Mouse (Mus musculus) kidney, adult 18-20 months (tissue): Measurements from ENCODE around the gene Scfd1.

ENCODE experiments used
- DNase-seq: peaks from one replicate; pipeline ENCODE4 v3.0.0; 2021

The Scfd1 gene

DNA sequence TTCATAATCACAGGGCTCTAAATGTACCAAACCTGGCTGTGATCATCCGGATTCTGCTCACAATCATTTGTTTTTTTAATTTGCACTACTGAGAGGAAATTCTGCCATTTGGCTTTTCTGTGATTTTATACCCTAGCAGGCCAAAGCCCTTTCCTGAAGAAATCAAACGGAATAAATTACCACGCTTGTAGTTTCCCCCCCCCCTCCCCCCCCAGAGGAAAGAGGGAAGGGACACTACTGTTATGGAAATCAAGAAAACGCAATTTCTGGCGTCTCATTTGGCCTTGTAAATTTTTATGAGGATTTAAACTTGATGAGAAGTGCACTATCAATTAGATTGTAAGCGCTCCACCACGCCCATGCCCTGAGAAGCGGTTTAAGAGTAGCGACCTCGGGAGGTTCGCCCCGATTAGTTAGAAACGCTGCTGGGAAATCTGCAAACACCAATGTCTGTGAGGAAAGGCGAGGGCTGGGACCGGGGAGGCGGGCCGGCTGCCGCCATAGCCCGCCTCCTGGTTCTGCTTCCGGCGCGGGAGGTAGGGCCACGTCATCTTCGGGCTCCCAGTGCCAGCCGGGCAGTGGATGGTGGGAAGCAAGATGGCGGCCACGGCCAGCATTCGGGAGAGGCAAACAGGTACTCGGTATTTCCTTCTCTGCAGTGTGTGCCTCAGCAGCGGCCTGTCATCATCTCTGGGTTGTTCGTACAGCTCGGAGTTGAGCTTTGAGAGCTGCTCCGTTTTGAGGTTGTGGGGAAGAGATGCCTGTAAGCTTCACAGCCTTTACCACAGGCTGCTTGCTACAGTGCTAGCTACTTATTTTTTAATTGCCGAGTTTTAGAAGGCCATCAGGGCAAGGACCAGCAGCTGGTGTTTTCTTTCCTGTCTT lies at the start of gene Scfd1:
Gene Scfd1, plus strand, starts transcription at position 508 of the 885 bp plus-strand sequence.
- DNase-seq: peak; percentile 92

DNA sequence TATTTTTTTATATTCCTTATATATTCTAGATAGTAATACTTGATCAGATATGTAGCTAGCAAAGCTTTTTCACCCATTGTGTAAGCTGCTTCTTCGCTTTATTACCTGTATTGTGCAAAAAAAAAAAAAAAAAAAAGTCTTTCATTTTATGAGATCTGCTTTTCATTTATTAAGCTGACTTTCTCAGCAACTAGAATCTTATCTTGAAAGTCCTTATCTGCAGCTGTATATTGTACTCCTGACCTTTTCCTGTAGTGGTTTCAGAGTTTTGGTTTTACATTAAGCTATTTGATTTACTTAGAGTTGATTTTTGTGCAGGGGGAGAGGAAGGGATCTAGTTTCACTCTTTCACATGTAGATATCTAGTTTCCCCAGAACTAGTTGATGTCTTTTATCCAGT lies 40.3 kb upstream of the Scfd1 start:
- DNase-seq: no peak

DNA sequence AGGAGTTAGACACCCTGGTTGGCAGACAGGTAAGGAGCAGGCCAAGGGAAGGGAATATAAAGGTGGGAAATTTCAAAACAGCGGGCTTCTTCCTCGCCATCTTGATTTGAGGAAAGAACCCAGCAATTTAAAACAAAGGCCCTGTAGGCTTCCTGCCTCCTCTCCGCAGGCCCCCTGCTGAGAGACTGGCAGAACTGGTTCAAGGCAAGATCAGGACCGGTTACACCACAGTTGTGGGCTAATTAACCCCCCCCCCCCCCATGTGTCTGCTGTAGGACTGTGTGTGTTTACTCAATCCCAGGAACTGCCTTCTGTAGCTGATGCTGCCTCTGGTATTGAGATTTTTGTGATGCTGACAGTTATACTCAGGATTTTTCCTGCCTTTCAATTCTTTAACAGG lies 31.2 kb upstream of the Scfd1 start:
- peak; percentile 38 for DNase-seq

DNA sequence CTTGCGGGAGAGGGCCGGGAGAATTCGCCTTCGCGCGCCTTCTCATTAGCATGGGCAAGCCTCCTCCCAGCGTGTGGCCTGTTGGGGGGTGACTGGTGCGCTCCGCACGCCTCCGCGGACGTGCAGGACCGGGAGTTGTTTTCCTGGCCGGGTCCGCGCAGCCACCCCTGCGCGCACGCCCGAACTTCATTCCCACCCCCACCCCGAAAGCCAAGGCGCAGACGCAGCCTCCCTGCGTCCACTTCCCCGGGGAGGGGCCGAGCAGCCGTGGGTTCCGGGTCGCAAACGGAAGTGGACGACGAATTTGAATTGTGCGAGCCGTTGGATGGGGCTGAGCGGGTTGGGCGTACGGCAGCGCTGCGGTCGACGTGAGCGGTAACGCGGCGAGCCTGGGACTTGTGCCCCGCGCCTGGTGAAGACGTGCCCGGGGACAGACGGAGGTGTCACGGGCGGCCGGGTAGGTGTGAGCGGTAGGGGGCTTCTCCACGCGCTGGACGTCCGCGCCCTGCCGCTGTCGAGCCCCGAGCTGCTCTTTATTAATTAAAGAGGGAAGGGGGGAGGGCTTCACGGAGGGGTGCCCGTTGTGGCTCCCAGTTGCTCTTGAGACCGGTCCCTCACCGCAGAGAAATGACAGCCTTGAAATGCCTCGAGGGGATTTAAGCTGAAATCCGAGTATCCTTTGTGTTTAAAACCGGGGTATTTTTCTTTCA lies 29.2 kb upstream of the Scfd1 start, which contains the start of gene G2e3:
Gene G2e3, plus strand, starts transcription at position 74 of the 710 bp plus-strand sequence.
- DNase-seq: peak; percentile 86

DNA sequence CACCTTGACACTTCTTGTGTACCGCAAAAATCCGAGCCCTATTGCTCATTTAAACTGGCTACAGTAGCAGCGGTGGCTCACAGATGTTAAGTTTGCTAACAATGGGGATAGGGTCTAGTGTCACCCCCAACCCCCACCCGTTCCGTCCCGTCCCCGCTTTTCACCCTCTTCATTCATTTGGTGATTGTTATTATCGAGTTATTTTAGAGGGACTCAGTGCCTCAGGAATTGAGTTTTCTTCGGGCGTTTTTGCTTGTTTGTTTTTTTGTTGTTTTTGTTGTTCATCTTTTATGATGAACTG lies 28.7 kb upstream of the Scfd1 start:
- DNase-seq: no peak

DNA sequence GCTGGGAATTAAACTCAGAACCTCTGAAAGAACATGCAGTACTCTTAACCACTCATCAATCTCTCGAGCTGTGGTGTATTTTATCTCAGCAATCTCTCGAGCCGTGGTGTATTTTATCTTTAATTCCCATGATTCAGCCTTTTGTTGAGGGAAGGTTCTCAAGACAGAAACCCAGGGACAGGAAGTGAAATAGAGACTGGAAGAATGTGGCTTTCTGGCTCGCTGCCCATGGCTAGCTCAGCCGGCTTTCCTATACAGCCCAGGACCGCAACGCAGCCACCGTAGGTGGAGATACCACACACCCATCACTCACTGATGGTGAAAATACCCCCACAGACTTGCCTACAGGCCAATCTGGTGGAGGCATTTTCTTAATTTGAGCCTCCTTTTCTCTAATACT lies 22.0 kb upstream of the Scfd1 start:
- no peak for DNase-seq

DNA sequence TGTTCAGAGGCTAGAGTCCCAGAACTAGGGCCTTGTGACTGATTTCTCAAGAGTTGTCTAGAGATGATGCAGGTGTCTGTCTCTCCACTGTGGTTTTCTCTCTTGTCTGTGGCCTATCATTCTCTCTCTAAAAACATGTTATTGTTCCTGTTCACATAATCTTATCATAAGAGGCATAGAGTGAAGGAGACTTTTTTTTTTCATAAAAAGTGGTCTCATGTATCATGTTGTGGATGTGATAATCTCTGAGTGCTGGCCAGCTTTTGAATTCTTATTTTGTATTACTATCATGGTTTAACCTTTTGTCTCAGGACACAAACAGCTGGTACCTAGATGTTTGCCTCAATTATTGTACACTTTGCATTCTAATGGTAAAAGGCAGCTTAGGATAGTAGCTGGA lies 16.0 kb upstream of the Scfd1 start:
- DNase-seq: no peak

DNA sequence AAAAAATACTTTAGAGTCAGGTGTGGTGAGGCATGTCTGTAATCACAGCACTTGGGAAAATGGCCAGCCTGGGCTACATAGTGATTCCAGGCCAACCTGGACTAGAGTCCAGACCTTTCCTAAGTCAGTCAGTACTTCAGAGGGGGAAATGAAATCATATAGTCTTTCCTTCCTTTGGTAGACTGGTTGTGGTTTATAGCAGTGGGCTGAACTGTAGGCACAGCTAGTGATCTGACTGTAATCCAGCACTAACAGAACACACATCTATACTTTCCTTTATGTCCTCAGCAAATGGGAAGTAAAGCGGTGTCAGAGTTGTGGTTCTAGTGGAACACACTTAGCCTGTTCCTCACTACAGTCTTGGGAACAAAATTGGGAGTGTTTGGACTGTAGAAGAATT lies 14.4 kb upstream of the Scfd1 start:
- no peak for DNase-seq

DNA sequence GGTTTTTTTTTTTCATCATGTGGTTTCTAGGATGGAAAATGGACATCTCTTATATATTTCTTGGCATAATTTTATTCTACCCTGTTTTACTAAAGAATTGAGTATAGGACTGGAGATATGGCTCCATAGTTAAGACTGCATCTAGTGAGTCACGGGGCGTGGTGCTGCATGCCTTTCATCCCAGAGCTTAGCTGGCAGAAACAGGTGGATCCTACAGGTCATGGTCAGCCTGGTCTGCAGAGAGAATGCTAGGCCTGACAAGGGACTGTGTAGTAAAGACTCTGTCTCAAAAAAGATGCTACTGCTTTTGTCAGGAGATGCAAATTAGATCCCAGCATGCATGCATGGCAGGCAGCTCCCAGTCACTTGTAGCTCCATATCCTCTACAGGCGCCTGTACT lies 8.8 kb upstream of the Scfd1 start:
- DNase-seq: no peak

DNA sequence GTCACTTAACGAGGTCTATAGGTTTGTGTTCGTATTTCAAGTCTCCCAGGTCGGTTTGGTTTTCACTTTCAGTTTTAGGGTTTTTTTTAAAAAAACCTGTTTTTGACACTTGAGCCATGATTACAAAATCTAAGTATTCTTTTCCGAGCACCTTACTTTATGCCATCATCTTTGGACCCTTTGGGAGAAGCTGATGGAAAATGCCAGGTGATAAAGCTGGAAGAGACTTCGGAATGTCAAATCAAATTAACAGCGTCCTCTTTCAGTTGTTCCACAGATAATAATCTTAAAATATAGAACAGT lies 529 bp downstream of the Scfd1 start:
- DNase-seq: no peak

DNA sequence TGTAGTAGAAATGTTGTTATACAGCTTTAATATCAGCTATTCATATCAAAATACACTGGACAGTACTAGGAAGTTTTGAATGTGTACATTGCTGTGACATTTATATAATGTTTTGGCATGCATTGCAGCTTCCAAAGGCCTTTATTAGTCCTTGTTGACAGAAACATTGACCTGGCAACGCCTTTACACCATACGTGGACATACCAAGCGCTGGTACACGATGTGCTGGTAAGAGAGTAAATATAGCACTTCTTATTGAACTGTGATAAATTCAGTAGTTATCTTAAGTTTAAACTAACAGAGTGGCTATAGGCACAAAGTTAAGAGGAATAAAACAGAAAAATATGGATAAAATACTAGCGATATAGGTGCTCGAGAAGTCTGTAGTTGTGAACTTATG lies 22.6 kb downstream of the Scfd1 start:
- DNase-seq: no peak

DNA sequence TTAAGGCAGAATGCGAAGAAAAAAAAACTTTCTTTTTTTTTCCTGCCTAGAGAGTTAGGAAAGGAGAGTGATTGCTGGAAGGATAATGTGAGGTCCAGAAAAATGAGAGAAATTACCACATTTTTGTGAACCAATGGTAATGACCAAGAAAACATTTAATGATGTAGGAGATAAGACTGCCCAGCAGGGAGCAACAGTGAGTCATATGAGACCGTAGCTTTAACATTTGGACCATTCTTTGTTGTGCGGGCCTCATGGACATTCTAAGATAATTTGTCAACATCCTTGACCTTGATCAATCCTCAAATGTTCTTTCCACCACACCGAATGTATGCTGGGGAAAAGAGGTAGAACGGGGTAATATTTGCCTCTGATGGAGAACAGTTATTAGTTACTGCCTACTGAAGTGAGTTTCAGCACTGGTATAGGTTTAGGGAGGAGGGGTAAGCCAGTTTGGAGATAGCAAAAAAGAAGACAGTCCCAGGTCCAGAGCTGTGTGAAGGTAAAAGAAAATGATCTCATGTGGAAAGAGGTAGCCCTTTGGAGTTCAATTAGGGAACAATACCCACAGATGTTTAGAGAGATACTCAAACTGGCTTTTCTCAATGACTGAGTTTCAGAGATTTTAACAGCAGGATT lies 24.9 kb downstream of the Scfd1 start:
- no peak for DNase-seq

DNA sequence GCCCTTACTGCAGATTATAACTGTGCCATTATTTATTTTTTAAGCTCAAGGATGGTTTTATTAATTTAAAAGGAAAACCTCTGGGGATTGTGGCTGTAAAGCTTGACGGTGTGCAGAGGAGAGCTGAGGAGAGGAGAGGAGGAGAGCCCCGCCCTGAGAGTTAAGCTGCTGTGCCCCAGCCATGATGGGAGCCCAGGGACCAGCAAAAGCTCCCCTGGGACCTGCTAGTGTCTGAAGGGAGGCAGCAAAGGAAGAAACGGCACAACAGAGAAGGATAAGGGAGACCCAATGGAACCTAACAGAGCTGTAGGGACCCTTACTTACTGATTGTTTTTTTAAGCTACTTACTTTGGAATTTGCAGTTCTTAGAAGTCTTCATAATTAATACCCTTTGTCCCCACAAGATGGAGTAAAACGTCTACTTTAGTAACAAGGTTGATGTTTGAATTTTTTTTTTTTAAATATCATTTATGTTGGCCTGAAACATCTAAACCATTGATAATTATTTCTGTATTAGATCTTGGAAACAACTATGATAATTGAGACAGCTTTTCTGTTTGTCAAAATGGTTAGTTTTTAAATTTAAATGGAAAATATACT lies 26.8 kb downstream of the Scfd1 start:
- DNase-seq: no peak

DNA sequence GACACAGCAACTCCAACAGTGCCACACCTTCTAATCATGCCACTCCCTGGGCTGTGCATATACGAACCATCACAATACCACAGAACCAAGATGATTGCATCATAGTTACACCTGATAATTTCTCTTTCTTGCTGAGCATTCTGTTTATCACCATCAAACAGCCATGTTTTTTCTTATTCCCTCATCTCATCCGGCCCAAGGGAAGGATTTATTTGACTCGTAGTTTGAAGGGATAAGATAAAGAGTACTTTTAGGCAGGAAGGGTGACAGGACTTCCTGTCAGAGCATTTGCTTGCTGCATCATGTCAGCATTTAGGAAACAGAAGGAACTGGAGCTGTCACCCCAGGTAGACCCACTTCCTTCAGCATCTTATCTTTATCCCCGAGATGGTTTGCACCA lies 34.1 kb downstream of the Scfd1 start:
- DNase-seq: no peak

DNA sequence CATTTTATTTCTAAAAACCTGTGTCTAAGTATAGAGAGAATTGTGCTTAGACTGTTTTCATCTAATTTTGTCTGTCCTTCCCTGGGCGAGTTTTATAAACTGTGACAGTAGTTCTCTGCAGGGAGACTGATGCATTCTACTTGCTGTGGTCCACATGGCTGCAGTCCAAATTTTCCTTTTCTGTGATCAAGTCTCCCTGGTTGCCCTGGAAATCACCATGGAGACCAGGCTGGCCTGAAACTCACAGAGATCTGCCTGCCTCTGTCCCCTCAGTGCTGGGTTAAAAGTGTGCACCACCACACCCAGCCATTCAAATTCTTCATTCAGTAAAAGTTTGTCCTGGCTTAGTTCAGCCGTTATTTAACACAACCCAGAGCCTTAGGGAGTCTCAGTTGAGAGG lies 60.2 kb downstream of the Scfd1 start:
- DNase-seq: no peak

DNA sequence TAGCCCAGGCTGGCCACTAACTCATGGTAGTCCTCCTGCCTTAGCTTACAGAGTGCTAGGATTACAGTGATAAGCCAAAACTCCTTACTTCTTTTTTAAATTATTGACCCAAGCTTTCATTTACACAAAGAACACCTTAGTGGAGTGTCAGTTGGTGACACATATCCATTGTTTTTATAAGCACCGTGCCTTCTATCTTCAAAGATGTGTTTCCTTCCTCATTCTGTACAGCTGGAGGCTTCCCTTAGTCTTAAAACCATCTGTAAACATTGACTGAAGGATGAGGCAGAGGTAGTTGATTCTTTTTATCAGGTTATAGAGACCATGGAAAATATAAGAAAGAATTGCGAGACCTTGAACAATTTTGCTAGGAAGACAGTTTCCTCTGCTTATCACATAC lies 61.0 kb downstream of the Scfd1 start:
- no peak for DNase-seq

DNA sequence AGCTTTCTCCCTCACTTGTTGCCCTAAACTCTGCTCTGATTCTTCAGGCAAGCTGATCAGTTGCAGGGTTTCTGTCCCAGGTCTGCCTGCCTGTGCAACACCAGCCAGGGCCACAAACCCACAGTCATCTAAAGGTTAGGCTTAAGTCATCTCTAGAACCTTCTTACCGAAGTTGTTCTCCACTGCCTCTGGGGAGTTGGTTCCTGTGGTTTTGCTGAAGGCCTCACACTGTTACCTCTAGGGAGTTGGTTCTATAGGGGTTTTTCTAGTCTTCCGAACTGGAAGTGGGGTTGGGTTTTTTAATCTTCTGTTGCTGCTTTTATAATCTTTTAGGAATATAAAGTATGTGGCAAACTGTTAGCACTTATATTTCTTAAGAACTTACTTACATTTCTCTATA lies 72.0 kb downstream of the Scfd1 start:
- no peak for DNase-seq

DNA sequence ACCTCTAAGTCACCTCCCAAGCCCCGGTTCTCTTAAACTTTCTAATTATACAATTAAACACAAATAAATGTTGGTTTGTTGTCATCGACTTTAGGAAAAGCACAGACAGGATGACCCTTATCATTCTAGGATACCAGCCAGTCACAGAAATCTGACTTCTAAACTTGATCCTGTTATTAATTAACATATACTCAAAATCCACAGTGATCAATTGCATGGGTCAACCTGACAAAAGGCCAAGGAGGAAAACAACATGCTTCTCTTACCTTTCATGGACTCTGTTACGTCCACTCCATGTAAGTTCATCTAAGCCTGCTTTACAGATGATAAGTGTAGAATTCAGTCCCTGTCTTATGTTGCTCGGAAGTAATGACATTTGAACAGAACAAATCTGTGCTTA lies 93.6 kb downstream of the Scfd1 start:
- DNase-seq: no peak

DNA sequence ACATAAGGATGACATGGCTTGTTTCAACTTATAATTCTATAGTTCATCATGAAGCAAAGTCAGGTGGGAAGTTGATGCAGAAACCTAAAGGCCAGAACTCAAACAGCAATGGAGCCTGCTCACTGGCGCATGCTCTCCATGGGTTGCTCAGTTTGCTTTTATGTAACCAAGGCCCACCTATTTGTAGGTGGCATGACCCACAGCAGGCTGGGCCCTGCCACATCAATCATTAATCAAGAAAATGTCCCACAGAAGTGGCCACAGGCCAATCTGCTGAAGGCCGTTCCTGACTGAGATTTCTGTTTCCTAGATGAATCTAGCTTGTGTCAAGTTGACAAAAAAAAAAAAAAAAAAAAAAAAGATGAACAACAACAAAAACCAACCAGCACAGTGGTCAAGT lies 103.9 kb downstream of the Scfd1 start:
- DNase-seq: no peak

DNA sequence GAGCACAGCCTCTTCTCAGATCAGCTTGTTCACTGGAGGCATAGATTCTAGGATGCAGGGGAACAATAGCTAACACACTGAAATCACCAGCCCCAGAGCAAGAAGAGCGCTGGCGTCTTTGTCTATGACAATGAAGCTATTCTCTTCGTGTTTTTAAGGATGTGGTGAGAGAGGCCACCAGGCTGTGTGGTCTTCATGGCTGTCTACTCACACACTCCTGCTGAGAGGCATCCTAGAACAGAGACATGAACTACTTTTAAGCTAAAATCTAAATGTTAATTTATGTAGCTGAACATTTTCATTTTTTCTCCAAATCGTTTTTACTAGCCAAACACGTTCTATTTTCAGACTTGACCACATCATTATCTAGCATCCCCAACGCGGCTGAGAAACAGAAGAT lies 114.7 kb downstream of the Scfd1 start:
- no peak for DNase-seq

DNA sequence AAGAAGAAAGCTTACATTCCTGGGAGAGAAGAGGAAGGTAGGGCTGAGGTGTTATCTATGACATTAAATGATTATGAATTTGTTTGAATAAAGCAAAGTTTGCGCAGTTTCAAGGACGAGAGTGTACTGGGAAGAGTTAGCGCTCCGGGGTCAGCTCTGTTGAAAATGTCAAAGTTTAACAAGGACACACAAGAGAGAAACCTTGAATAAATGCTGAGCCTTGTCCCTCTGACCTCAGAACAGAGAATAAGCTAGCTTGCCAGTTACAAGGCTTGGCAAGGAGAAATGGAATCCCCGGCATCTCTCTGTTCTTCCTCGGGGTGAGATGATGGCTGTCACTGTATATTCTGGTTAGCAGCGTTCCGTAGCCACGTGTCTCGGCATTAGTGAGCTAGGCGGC lies 116.2 kb downstream of the Scfd1 start:
- DNase-seq: no peak

DNA sequence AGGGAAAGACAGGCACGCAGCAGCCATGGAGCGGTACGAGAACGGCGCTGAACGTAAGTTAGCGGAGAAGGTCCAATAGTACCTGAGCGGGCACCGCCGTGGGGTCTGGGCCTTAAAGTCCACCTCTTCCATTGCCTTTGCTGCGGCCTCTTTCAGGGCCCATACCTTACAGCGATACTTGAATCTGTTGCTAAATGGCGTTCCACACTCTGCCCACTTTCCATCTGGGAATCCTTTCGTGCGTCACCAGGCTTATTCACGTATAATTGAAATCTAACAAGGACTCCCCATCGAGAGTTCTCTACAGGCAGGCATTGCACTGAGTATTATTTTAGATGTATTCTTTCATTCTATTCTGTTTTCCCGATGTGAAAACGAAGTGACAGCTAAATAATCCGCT lies 117.3 kb downstream of the Scfd1 start:
- no peak for DNase-seq
